Mouse (Mus musculus) liver, embryonic 14.5 days (tissue): ENCODE data around the gene AI661453. TPM values are rescaled to one million over a fixed set of nuclear protein-coding genes. Genes with fewer than 3 reads are reported as not detected.

Source experiments
- ATAC-seq: fragments of 200-750 bp; cut with Nextera tagmentation; 2 replicates; pipeline ENCODE4 v1.8.0; 2017; ENCODE audit warnings: moderate number of reproducible peaks, mild to moderate bottlenecking, moderate library complexity; ENCODE audit not compliant: insufficient read depth
- DNase-seq, 3 experiments: peaks; one replicate each; pipeline ENCODE4 v3.0.0-alpha.2; 2012 to 2013; ENCODE audit warnings: low read depth in 3 of 3, low spot score in 3 of 3
- H3K27ac ChIP-seq: fragments of 300-500 bp; sonication (generic); 2 replicates; pipeline ENCODE4 v1.5.1; 2014; ENCODE audit warnings: moderate library complexity, mild to moderate bottlenecking, control low read depth, inconsistent platforms
- H3K27me3 ChIP-seq: fragments of 300-500 bp; sonication (generic); 2 replicates; pipeline ENCODE4 v1.6.1; 2014; ENCODE audit warnings: mild to moderate bottlenecking, low read length, moderate library complexity; ENCODE audit not compliant: control insufficient read depth, insufficient read depth
- H3K36me3 ChIP-seq: fragments of 300-500 bp; sonication (generic); replicated peaks from 2 replicates; pipeline ENCODE4 v1.6.1; 2014; ENCODE audit warnings: low read depth; ENCODE audit not compliant: control insufficient read depth, insufficient read depth
- H3K4me1 ChIP-seq, 2 experiments: fragments of 200-500 bp in 1 of 2; fragments of 300-500 bp in 1 of 2; sonication (generic) in 1 of 2; replicated peaks; 2 replicates each; pipeline ENCODE4 v1.6.1; 2012 to 2014; ENCODE audit warnings: antibody characterized with exemption in 1 of 2, inconsistent platforms in 1 of 2, low read length in 1 of 2; ENCODE audit not compliant: control insufficient read depth in 2 of 2, insufficient read depth in 2 of 2
- H3K4me2 ChIP-seq: fragments of 300-500 bp; sonication (generic); 2 replicates; pipeline ENCODE4 v1.6.1; 2014; ENCODE audit warnings: low read depth, mild to moderate bottlenecking, control low read depth, moderate library complexity
- H3K4me3 ChIP-seq, 2 experiments: fragments of 200-500 bp in 1 of 2; fragments of 300-500 bp in 1 of 2; sonication (generic) in 1 of 2; 2 replicates each; pipeline ENCODE4 v1.5.1; 2012 to 2014; ENCODE audit warnings: low read depth in 2 of 2, low read length in 2 of 2, mild to moderate bottlenecking in 2 of 2, control low read depth in 1 of 2, inconsistent platforms in 1 of 2, moderate library complexity in 1 of 2; ENCODE audit not compliant: insufficient read depth in 1 of 2
- H3K9ac ChIP-seq: fragments of 300-500 bp; sonication (generic); replicated peaks from 2 replicates; pipeline ENCODE4 v1.6.1; 2014; ENCODE audit warnings: mild to moderate bottlenecking, control low read depth, moderate library complexity
- H3K9me3 ChIP-seq: fragments of 300-500 bp; sonication (generic); 2 replicates; pipeline ENCODE4 v1.6.1; 2016; ENCODE audit warnings: low read length, mixed read lengths; ENCODE audit not compliant: control insufficient read depth
- CTCF ChIP-seq: IDR thresholded peaks from 2 replicates; pipeline ENCODE4 v1.5.1; 2016; ENCODE audit warnings: antibody characterized with exemption, low read depth, control low read depth
- EP300 ChIP-seq: IDR thresholded peaks from 2 replicates; pipeline ENCODE4 v1.6.1; 2016; ENCODE audit warnings: antibody characterized with exemption, low read depth
- WGBS: fragments of 180-500 bp; shearing (Covaris S2); extraction: QIAGEN DNeasy Blood & Tissue Kit; methylation state at CpG from one replicate; pipeline ENCODE4 v1.1.7; 2014; ENCODE audit not compliant: insufficient replicate concordance; 5-methylcytosine and 5-hydroxymethylcytosine counted together
- polyA plus RNA-seq, 2 experiments: library from polyadenylated mRNA; depleted of rRNA in 1 of 2; stranded (reverse) in 1 of 2; unstranded in 1 of 2; fragments of >200 nt; fragmentation: Nextera tagmentation in 1 of 2; extraction: Ambion mirVana in 1 of 2; gene quantifications; 2 replicates each; pipeline versions ENCODE4 v1.2.1 to v1.2.3; 2012 to 2014

The AI661453 gene
- polyA plus RNA-seq (2012; rRNA removed) (0.44 and 0.56 TPM in 2 replicates), polyA plus RNA-seq (2014; fragmentation: Nextera tagmentation; extraction: Ambion mirVana) (0.42 and 0.56 TPM in 2 replicates)

- WGBS, result 2% methylated on average over 45 of the region's 45 CpGs
- Histone ChIP-seq H3K27ac (no peak within 1 kb of the TSS), H3K9ac (peak within 1 kb of the TSS; percentile 28; the same call in 1 of the 2 replicates), H3K4me1 (peaks cover 0 to 32% of the 10 kb centered on the region in 2 experiments; a peak in 3 of 4 replicates), H3K9me3 (no peaks in the 10 kb centered on the region), H3K4me2 (peak within 1 kb of the TSS; percentile 67), H3K36me3 (no peaks in the 10 kb centered on the region), H3K27me3 (peaks cover 24% of the 10 kb centered on the region), H3K4me3 (peak within 1 kb of the TSS; percentile 32 to 54)
- DNase-seq (no peak), ATAC-seq (no peak)
- no peak for TF ChIP-seq EP300
- no peak for TF ChIP-seq CTCF
These were observed at the start of gene AI661453 for GRCm38 (mm10) chr17:47436156-47436906. Gene AI661453 (plus strand): TSS chr17:47436615.

- H3K4me1 ChIP-seq, result no peaks in the 10 kb centered on the region
- no peak overlapping the region for H3K4me2 ChIP-seq
- H3K36me3 ChIP-seq, result no peaks in the 10 kb centered on the region
- no peak for ATAC-seq
- H3K9ac ChIP-seq, result no peak overlapping the region
- DNase-seq, result no peak
- TF ChIP-seq CTCF (peak; percentile 94), EP300 (no peak)
- 52% methylated on average over 4 of the region's 4 CpGs for WGBS
- no peaks in the 10 kb centered on the region; the same call in 1 of the 2 replicates for H3K9me3 ChIP-seq
- no peak overlapping the region for H3K4me3 ChIP-seq
- H3K27me3 ChIP-seq, result no peaks in the 10 kb centered on the region
- no peak overlapping the region for H3K27ac ChIP-seq
These were observed 49.8 kb upstream of the AI661453 start for GRCm38 (mm10) chr17:47386649-47387048.

- Histone ChIP-seq H3K27me3 (no peaks in the 10 kb centered on the region; the same call in 1 of the 2 replicates), H3K4me3 (peak overlapping the region in 1 of 2 experiments; percentile 38; a peak in 2 of 4 replicates), H3K9me3 (no peaks in the 10 kb centered on the region), H3K9ac (no peak overlapping the region), H3K4me1 (peaks cover 0 to 4% of the 10 kb centered on the region in 2 experiments; a peak in 1 of 4 replicates), H3K4me2 (peak overlapping the region; percentile 66), H3K36me3 (no peaks in the 10 kb centered on the region), H3K27ac (no peak overlapping the region)
- no peak for DNase-seq
- 10% methylated on average over 24 of the region's 24 CpGs for WGBS
- TF ChIP-seq CTCF (no peak), EP300 (no peak)
- no peak for ATAC-seq
These were observed 42.1 kb upstream of the AI661453 start for GRCm38 (mm10) chr17:47394223-47394869.

- Histone ChIP-seq H3K4me3 (peak overlapping the region; percentile 38 to 56), H3K36me3 (no peaks in the 10 kb centered on the region), H3K4me1 (peaks cover 0 to 4% of the 10 kb centered on the region in 2 experiments; a peak in 1 of 4 replicates), H3K4me2 (peak overlapping the region; percentile 66), H3K27ac (no peak overlapping the region), H3K9ac (no peak overlapping the region), H3K9me3 (no peaks in the 10 kb centered on the region), H3K27me3 (no peaks in the 10 kb centered on the region; the same call in 1 of the 2 replicates)
- no peak for TF ChIP-seq EP300
- TF ChIP-seq CTCF, result no peak
- WGBS, result 2% methylated on average over 19 of the region's 20 CpGs
- ATAC-seq, result peak; percentile 81
- DNase-seq, result peak; percentile 30 to 49 (median 33)
These were observed 41.0 kb upstream of the AI661453 start for GRCm38 (mm10) chr17:47395376-47395913.
